Mouse (Mus musculus) neural tube, embryonic 12.5 days (tissue): ENCODE measurements around the gene Ifrd1. TPM values are rescaled to one million over a fixed set of nuclear protein-coding genes. Genes with fewer than 3 reads are reported as not detected.

Experiments used
- ATAC-seq: fragments of 200-750 bp; cut with Nextera tagmentation; 2 replicates; pipeline ENCODE4 v1.8.0; 2017; ENCODE audit warnings: low read depth, mild to moderate bottlenecking, moderate TSS enrichment, moderate library complexity; ENCODE audit not compliant: low FRiP score
- H3K27ac ChIP-seq: fragments of 300-500 bp; sonication (generic); 2 replicates; pipeline ENCODE4 v1.5.1; 2016
- H3K27me3 ChIP-seq: fragments of 300-500 bp; sonication (generic); replicated peaks from 2 replicates; pipeline ENCODE4 v1.6.1; 2016; ENCODE audit warnings: mild to moderate bottlenecking
- H3K36me3 ChIP-seq: fragments of 300-500 bp; sonication (generic); 2 replicates; pipeline ENCODE4 v1.6.1; 2016; ENCODE audit warnings: mild to moderate bottlenecking
- H3K4me1 ChIP-seq: fragments of 300-500 bp; sonication (generic); 2 replicates; pipeline ENCODE4 v1.6.1; 2016
- H3K4me2 ChIP-seq: fragments of 300-500 bp; sonication (generic); replicated peaks from 2 replicates; pipeline ENCODE4 v1.6.1; 2016; ENCODE audit warnings: mild to moderate bottlenecking
- H3K4me3 ChIP-seq: fragments of 300-500 bp; sonication (generic); 2 replicates; pipeline ENCODE4 v1.5.1; 2016
- H3K9ac ChIP-seq: fragments of 300-500 bp; sonication (generic); 2 replicates; pipeline ENCODE4 v1.6.1; 2016; ENCODE audit warnings: mild to moderate bottlenecking
- H3K9me3 ChIP-seq: fragments of 300-500 bp; sonication (generic); 2 replicates; pipeline ENCODE4 v1.6.1; 2016; ENCODE audit warnings: mild to moderate bottlenecking
- WGBS: fragments of 180-500 bp; shearing (Covaris S2); methylation state at CpG from one replicate; pipeline ENCODE4 v1.1.7; 2016; 5-methylcytosine and 5-hydroxymethylcytosine counted together
- polyA plus RNA-seq: library from polyadenylated mRNA; unstranded; fragments of >200 nt; fragmentation: Nextera tagmentation; extraction: Ambion mirVana; gene quantifications from 2 replicates; pipeline ENCODE4 v1.2.1, GENCODE M21; 2016

Gene Ifrd1
- 159 and 186 TPM in 2 replicates for polyA plus RNA-seq

DNA sequence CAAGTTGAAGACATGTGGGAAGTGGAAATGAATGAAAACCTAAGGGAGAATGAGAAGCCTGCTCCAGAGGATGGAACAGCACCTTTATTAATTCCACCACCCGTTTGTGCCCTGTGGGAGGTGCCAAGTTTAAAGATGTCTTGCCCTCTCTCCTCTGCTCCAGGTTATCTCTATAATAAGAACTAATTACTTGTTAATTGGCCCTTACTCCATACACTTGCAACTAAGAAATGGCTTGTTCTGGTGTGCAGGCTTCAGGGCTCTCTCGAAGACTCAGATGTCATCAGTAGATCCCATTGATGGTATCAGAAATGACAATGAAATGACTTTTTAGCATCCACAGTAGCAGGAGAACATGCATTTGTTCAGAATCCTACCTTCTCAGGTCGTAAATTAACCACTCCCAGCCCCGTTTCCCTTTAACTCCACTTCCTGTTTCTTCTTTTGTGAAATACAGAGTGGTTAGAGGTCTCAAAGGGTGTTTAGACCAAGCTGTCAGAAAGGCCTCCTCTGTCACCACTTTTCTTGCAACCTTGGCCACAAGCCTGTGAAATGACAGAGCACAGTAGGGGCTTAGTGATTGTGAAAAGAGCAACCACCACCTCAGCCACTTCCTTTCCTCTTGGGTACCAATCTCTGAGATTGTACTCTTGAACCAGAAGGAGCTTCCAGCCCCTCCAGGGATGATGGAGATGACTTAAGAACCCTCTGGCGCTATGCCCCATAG lies at the start of gene Ifrd1:
Ifrd1 (minus strand) TSS at position 51 of the 727 bp plus-strand sequence.
- H3K36me3 ChIP-seq = no peaks in the 10 kb centered on the region
- no peaks in the 10 kb centered on the region for H3K9me3 ChIP-seq
- H3K27ac ChIP-seq = no peak within 1 kb of the TSS
- H3K4me2 ChIP-seq = no peak within 1 kb of the TSS
- no peak within 1 kb of the TSS for H3K9ac ChIP-seq
- WGBS = 73% methylated on average over 5 of the region's 5 CpGs
- no peak for ATAC-seq
- no peak within 1 kb of the TSS for H3K4me3 ChIP-seq
- H3K27me3 ChIP-seq = no peaks in the 10 kb centered on the region
- peaks cover 6% of the 10 kb centered on the region; the same call in 1 of the 2 replicates for H3K4me1 ChIP-seq

DNA sequence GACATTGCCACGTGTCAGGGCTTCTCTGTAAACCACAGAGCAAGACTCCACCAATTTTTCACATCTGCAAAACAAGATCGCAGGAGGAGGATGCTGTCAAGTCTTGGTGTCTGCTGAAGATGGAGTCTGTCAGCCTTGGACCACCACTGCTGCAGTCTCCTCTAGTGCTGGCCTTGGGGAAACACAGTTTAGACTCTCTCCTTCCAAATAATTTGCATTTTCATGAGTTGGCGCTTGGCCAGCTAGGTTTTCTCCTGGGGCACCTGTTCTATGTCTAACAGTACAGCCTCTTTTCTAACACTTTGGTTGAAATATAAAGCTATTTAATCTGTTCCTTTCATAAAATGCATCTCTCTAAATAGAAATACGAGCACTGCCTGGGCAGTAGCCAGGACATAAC lies 38.2 kb upstream of the Ifrd1 start:
- Histone ChIP-seq H3K4me2 (no peak overlapping the region), H3K36me3 (no peaks in the 10 kb centered on the region), H3K4me1 (no peaks in the 10 kb centered on the region), H3K9ac (no peak overlapping the region), H3K9me3 (0 out of 2 replicates have a peak, but pooled peaks cover 9% of the 10 kb centered on the region), H3K27me3 (no peaks in the 10 kb centered on the region), H3K27ac (no peak overlapping the region), H3K4me3 (no peak overlapping the region)
- WGBS = 87% methylated on average over 4 of the region's 4 CpGs
- no peak for ATAC-seq

DNA sequence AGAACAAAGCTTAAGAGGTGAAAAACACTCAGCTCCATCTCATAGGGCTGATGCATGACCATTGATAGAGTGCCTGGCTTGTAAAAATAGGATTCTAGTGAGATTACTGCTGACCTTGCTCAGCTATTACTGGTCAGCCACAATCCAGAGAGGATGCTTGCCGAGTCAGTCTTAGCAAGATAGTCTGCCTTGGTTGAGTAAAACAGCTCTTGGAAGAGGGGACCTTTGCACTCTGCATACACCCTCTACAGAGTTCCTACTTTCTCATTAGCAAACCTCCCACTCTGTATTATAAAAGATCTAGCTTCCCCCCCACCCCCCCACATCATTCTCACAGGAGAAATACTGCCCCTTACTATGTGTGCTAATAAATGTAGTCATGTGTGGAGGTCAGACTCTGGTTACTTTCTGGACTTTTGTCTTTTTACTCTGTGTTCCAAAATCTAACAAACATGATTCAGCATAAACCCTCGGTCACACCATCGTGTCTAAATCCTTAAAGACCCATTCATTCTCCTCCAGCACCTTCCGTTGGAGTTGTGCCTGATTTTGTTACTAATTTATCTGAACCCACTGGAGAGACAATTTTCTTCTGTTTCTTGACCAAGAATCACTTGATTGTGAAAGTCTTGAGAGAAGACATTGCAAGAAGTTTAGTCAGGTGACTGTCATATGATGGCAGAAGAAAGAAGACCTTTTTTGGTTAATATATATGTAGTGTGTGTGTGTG lies 32.5 kb upstream of the Ifrd1 start:
- ATAC-seq = no peak
- Histone ChIP-seq H3K4me1 (no peaks in the 10 kb centered on the region), H3K9me3 (no peaks in the 10 kb centered on the region), H3K4me2 (no peak overlapping the region), H3K27ac (no peak overlapping the region), H3K9ac (no peak overlapping the region), H3K36me3 (no peaks in the 10 kb centered on the region), H3K4me3 (no peak overlapping the region), H3K27me3 (no peaks in the 10 kb centered on the region)
- 90% methylated on average over 4 of the region's 4 CpGs for WGBS

DNA sequence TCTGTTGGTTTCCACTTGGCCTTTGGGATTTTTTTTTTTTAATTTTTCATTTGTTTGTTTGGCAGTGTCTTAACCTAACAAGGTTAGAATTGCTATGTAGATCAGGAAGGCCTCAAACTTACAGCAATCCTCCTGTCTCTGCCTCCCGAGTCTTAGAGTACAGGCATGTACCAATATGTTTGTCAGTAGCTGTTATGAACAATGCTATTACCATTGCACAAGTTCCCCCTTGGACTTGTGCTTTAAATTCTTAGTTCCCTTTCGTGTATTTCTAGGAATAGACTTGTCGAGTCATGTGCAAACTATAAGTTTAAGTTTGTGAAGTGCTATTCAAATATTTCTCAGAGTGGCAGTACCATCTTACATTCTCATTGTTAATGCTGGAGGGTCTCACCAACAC lies 29.3 kb upstream of the Ifrd1 start:
- ATAC-seq = no peak
- no peaks in the 10 kb centered on the region for H3K4me1 ChIP-seq
- H3K4me2 ChIP-seq = no peak overlapping the region
- no peaks in the 10 kb centered on the region for H3K27me3 ChIP-seq
- no peak overlapping the region for H3K4me3 ChIP-seq
- H3K9me3 ChIP-seq = no peaks in the 10 kb centered on the region
- 89% methylated on average over 3 of the region's 3 CpGs for WGBS
- H3K9ac ChIP-seq = no peak overlapping the region
- no peak overlapping the region for H3K27ac ChIP-seq
- no peaks in the 10 kb centered on the region for H3K36me3 ChIP-seq

DNA sequence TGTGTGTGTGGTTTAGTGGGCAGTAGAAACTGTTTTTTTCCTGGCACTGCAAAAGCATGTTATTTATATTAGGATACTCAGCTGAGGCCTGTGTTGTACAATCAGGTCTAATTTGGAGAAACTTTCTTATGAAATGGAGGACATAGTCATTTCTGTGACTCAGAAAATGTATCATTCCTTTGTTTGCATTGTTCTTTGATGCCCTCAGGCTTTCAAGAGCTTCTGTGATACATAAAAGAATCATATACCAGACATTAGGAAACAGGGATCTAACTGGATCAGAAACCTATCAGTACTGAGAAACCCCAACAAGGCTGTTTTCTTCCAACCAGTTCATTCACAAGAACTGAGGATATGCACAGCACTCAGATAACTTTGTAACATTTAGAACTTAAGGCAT lies 26.6 kb upstream of the Ifrd1 start:
- Histone ChIP-seq H3K27ac (no peak overlapping the region), H3K4me1 (no peaks in the 10 kb centered on the region), H3K36me3 (no peaks in the 10 kb centered on the region), H3K4me2 (no peak overlapping the region), H3K9ac (no peak overlapping the region), H3K4me3 (no peak overlapping the region), H3K9me3 (no peaks in the 10 kb centered on the region), H3K27me3 (no peaks in the 10 kb centered on the region)
- no peak for ATAC-seq

DNA sequence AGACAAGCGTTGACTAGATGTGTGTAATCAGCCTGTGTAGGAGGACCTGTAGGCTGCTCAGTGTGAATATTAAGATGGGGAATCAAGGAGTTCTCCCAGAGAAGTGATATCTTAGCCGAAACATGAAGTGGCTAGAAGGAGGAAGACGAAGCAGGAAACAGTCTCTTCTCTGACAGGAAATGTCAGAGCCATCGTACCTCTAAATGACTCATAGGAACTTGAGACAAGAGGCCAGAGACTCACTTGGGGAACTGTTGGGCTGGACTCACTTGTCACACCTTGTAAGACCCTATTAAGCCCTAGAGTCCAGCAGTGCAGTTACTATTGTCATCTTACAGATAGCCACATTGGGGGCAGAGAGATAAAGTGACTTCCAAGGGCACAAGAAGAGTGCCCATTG lies 25.0 kb upstream of the Ifrd1 start:
- no peaks in the 10 kb centered on the region for H3K36me3 ChIP-seq
- H3K4me2 ChIP-seq = no peak overlapping the region
- 89% methylated on average over 4 of the region's 4 CpGs for WGBS
- H3K27ac ChIP-seq = no peak overlapping the region
- no peak for ATAC-seq
- no peak overlapping the region for H3K4me3 ChIP-seq
- no peaks in the 10 kb centered on the region for H3K27me3 ChIP-seq
- H3K9ac ChIP-seq = no peak overlapping the region
- H3K9me3 ChIP-seq = no peaks in the 10 kb centered on the region
- no peaks in the 10 kb centered on the region for H3K4me1 ChIP-seq

DNA sequence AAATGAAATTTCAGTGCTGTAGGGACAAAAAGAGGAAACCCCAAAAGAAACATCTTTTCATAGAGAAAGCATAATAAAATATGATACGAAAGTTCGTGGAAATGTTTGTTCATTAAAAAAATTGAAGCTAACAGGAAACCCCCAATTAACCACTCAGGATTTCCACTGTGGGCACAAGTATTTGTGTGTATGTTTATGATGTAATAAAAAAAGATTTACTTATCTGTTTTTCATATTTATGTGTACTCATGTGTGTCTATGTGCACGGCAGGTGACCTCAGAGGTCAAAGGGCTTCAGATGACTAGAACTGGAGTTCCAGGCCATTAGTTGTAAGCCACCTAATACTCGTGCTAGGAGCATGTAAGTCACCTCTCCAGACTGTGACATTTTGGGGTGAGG lies 24.4 kb upstream of the Ifrd1 start:
- Histone ChIP-seq H3K36me3 (no peaks in the 10 kb centered on the region), H3K4me1 (no peaks in the 10 kb centered on the region), H3K9ac (no peak overlapping the region), H3K4me3 (no peak overlapping the region), H3K27ac (no peak overlapping the region), H3K4me2 (no peak overlapping the region), H3K27me3 (no peaks in the 10 kb centered on the region), H3K9me3 (no peaks in the 10 kb centered on the region)
- WGBS = 81% methylated on average over 4 of the region's 4 CpGs
- no peak for ATAC-seq

DNA sequence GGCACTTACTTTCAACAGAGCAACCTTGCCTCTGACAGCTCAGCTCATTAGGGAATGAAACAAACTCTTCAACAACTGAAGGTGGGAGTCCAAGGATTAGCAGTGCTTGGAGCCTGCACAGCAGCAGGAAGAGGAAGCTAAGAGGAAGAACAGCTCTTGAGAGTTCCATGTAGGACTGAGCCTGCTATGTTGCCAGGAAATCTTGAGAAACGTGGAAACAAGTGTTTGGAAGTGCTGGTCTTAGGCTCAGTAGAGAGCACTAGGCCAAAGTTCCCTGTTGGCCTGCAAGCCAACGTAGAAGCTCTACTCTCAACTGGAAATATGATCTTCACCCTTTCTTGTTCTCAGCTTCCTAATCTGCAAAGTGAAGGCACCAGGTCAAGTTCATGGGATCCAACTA lies 20.0 kb upstream of the Ifrd1 start:
- ATAC-seq = no peak
- Histone ChIP-seq H3K27ac (no peak overlapping the region), H3K9me3 (no peaks in the 10 kb centered on the region), H3K36me3 (no peaks in the 10 kb centered on the region), H3K4me3 (no peak overlapping the region), H3K4me1 (no peaks in the 10 kb centered on the region), H3K4me2 (no peak overlapping the region), H3K9ac (no peak overlapping the region), H3K27me3 (no peaks in the 10 kb centered on the region)
- 83% methylated on average over 2 of the region's 2 CpGs for WGBS

DNA sequence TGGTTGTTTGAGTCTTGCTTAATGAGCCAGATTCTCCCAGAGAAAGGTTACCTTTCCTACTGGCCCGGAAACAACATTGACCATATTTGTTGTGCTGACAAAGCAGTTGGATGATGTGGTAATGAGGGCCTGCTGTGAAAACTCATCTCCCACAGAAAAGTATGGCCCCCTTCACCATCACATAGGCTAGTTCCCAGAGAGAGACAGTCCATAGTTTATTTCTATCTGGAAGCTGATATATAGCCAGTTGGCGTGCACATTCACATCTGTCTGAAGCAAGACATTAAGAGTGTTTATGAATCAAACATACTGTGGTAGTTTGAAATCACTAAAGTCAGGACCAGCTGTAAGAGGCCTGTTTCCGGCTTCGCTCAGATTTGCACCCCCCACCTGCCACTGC lies 15.4 kb upstream of the Ifrd1 start:
- Histone ChIP-seq H3K36me3 (no peaks in the 10 kb centered on the region), H3K9me3 (no peaks in the 10 kb centered on the region), H3K9ac (no peak overlapping the region), H3K4me3 (no peak overlapping the region), H3K27me3 (no peaks in the 10 kb centered on the region), H3K4me1 (no peaks in the 10 kb centered on the region), H3K27ac (no peak overlapping the region), H3K4me2 (no peak overlapping the region)
- 85% methylated on average over 4 of the region's 4 CpGs for WGBS
- no peak for ATAC-seq

DNA sequence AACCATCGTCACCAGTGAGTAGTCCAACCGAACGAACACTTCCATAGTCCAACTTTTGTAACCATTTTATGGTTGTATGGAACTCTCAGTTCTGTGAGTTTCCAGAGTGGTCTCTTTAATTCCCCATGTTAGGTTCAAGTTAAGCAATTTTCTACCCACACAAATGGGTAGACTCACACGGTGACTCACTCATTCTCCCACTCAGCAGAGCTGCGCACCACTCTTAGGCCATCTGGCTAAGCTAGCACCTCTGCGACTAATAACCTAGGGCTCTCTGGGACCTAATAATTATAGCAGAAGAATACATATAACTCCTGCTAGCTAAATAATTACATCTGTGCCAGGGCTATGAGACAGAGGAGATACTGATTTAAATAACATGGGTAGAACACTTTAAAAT lies 14.7 kb upstream of the Ifrd1 start:
- Histone ChIP-seq H3K9ac (no peak overlapping the region), H3K27ac (no peak overlapping the region), H3K36me3 (no peaks in the 10 kb centered on the region), H3K4me2 (no peak overlapping the region), H3K4me1 (no peaks in the 10 kb centered on the region), H3K27me3 (no peaks in the 10 kb centered on the region), H3K4me3 (no peak overlapping the region), H3K9me3 (no peaks in the 10 kb centered on the region)
- WGBS = 94% methylated on average over 6 of the region's 6 CpGs
- ATAC-seq = no peak

DNA sequence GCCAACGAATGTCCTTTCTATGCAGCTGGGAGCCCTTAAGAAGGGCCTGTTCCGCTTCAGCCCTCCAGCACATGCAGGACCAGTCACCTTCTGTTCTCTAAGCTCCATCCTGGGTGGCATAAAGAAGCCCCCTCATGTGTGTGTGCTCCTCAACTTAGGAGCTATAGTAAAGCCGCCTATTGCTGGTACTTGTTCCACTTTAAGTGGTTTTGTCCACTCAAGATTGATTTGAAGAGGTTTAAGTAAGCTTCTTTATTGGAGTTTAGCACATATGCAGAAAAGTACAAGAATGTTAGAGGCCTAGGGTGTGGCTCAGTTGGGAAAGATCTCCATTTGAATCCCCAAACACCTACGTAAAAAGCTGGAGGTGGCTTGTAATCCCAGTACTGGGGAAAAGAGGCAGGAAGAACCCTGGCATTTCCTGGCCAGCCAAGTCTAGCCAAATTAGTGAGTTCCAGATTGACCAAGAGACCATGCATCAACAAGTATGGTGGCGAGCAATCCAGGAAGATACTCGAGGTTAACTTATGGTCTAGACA lies 10.2 kb upstream of the Ifrd1 start:
- H3K27me3 ChIP-seq = no peaks in the 10 kb centered on the region
- H3K4me3 ChIP-seq = no peak overlapping the region
- 89% methylated on average over 6 of the region's 6 CpGs for WGBS
- H3K9me3 ChIP-seq = no peaks in the 10 kb centered on the region
- no peaks in the 10 kb centered on the region for H3K4me1 ChIP-seq
- ATAC-seq = no peak
- no peak overlapping the region for H3K4me2 ChIP-seq
- no peak overlapping the region for H3K27ac ChIP-seq
- no peak overlapping the region for H3K9ac ChIP-seq
- H3K36me3 ChIP-seq = no peaks in the 10 kb centered on the region

DNA sequence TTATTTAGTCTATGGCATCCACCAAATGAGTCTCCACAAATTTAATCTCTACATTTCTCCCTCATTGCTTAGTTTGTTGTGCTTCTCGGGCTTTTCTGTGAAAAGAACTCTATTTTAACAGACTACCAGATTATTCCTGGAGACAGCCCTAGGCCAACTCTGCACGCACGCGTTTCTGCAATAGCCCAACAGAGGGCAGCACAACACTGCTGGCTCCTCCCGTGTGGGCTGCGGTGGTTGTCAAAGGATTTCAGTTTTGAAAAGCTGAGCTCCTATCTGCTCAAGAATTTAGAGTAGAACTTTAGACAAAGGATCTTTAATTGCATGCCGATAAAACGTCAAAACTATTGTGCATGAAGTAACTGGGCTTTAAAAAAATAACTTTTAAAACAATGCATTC lies 8.9 kb upstream of the Ifrd1 start:
- no peak overlapping the region for H3K4me3 ChIP-seq
- H3K36me3 ChIP-seq = no peaks in the 10 kb centered on the region
- WGBS = 5% methylated on average over 8 of the region's 8 CpGs
- no peaks in the 10 kb centered on the region for H3K27me3 ChIP-seq
- no peaks in the 10 kb centered on the region for H3K4me1 ChIP-seq
- no peaks in the 10 kb centered on the region for H3K9me3 ChIP-seq
- ATAC-seq = peak; percentile 66; the same call in 1 of the 2 replicates
- no peak overlapping the region for H3K27ac ChIP-seq
- no peak overlapping the region for H3K4me2 ChIP-seq
- H3K9ac ChIP-seq = no peak overlapping the region
